Mouse (Mus musculus) forebrain, embryonic 12.5 days (tissue): Measurements from ENCODE around the gene Map4k1. TPM values are rescaled to one million over a fixed set of nuclear protein-coding genes. Genes with fewer than 3 reads are reported as not detected.

Experiments
- ATAC-seq: fragments of 200-750 bp; cut with Nextera tagmentation; 2 replicates; pipeline ENCODE4 v1.8.0; 2017; ENCODE audit warnings: moderate TSS enrichment; ENCODE audit not compliant: low FRiP score
- H3K27ac ChIP-seq: fragments of 300-500 bp; sonication (generic); 2 replicates; pipeline ENCODE4 v1.5.1; 2016; ENCODE audit warnings: mild to moderate bottlenecking
- H3K27me3 ChIP-seq: fragments of 300-500 bp; sonication (generic); 2 replicates; pipeline ENCODE4 v1.6.1; 2016; ENCODE audit warnings: mild to moderate bottlenecking
- H3K36me3 ChIP-seq: fragments of 300-500 bp; sonication (generic); replicated peaks from 2 replicates; pipeline ENCODE4 v1.6.1; 2016; ENCODE audit warnings: mild to moderate bottlenecking
- H3K4me1 ChIP-seq: fragments of 300-500 bp; sonication (generic); 2 replicates; pipeline ENCODE4 v1.6.1; 2016
- H3K4me2 ChIP-seq: fragments of 300-500 bp; sonication (generic); 2 replicates; pipeline ENCODE4 v1.6.1; 2016; ENCODE audit warnings: mild to moderate bottlenecking, moderate library complexity
- H3K4me3 ChIP-seq: fragments of 300-500 bp; sonication (generic); replicated peaks from 2 replicates; pipeline ENCODE4 v1.5.1; 2016; ENCODE audit warnings: mild to moderate bottlenecking
- H3K9ac ChIP-seq: fragments of 300-500 bp; sonication (generic); 2 replicates; pipeline ENCODE4 v1.6.1; 2016; ENCODE audit warnings: mild to moderate bottlenecking
- H3K9me3 ChIP-seq: fragments of 300-500 bp; sonication (generic); 2 replicates; pipeline ENCODE4 v1.6.1; 2016
- WGBS: fragments of 180-500 bp; shearing (Covaris S2); methylation state at CpG from one replicate; pipeline ENCODE4 v1.1.7; 2016; 5-methylcytosine and 5-hydroxymethylcytosine counted together
- polyA plus RNA-seq: library from polyadenylated mRNA; unstranded; fragments of >200 nt; fragmentation: Nextera tagmentation; extraction: Ambion mirVana; gene quantifications from 2 replicates; pipeline ENCODE4 v1.2.1, GENCODE M21; 2016

Gene Map4k1
- polyA plus RNA-seq, 1 experiment from 2014 or later = 5.7 TPM

DNA sequence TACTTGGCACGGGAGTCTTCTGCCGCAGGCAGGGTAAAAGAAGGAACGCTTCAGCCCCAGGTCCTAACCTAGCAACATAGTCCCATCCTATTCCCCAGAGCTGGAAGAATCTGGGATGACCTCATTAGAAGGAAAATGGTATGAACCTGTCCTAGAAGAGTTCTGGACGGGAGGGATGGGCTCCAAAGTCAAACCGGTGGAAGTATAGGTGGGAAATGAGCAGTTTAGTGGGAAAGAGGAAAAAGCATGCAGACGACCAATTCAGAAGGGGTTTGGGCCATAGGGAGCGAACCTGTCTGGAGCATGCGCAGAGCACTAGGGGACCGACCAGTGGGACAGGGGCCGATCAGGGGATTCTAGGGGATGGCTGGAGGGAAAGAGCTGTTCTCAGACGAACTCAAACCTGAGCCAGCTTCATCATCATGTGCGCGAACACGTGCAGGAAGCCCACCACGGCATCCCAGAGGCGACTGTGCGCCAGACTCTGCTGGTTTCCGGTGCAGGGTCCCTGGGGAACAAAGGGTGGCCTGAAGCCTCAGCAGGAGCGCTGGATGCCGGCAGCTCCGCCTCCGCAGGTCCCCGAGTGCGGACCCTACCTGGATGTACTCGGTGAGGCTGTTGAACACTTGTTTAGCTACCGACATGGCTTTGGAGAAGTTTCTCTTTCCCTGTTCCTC, 58.3 kb downstream of the Map4k1 start:
- peak overlapping the region; percentile 50; the same call in 1 of the 2 replicates for H3K27ac ChIP-seq
- peak overlapping the region; percentile 58 for H3K9ac ChIP-seq
- peak overlapping the region; percentile 42 for H3K4me3 ChIP-seq
- H3K4me1 ChIP-seq = peaks cover 26% of the 10 kb centered on the region
- no peaks in the 10 kb centered on the region for H3K36me3 ChIP-seq
- ATAC-seq = peak; percentile 58
- H3K4me2 ChIP-seq = peak overlapping the region; percentile 77
- no peaks in the 10 kb centered on the region; the same call in 1 of the 2 replicates for H3K27me3 ChIP-seq
- WGBS = under 1% methylated on average over 26 of the region's 26 CpGs
- no peaks in the 10 kb centered on the region for H3K9me3 ChIP-seq

- Histone ChIP-seq H3K4me3 (no peak overlapping the region), H3K36me3 (no peaks in the 10 kb centered on the region), H3K4me1 (peaks cover 26% of the 10 kb centered on the region), H3K9me3 (no peaks in the 10 kb centered on the region), H3K9ac (no peak overlapping the region), H3K27ac (no peak overlapping the region), H3K27me3 (no peaks in the 10 kb centered on the region; the same call in 1 of the 2 replicates), H3K4me2 (0 out of 2 replicates have a peak overlapping the region, but pooled peaks have one; percentile 77)
- no peak for ATAC-seq
- 85% methylated on average over 5 of the region's 5 CpGs for WGBS
Measured at GRCm38 (mm10) chr7:29041194-29041593, 59.3 kb downstream of the Map4k1 start.

- Histone ChIP-seq H3K4me3 (no peak overlapping the region), H3K27ac (no peak overlapping the region), H3K4me2 (0 out of 2 replicates have a peak overlapping the region, but pooled peaks have one; percentile 8), H3K4me1 (peaks cover 26% of the 10 kb centered on the region), H3K36me3 (no peaks in the 10 kb centered on the region), H3K9ac (no peak overlapping the region), H3K9me3 (no peaks in the 10 kb centered on the region), H3K27me3 (peaks cover 4% of the 10 kb centered on the region; the same call in 1 of the 2 replicates)
- ATAC-seq = no peak
- WGBS = 74% methylated on average over 19 of the region's 19 CpGs
Measured at GRCm38 (mm10) chr7:29043016-29043673, 61.3 kb downstream of the Map4k1 start.

DNA sequence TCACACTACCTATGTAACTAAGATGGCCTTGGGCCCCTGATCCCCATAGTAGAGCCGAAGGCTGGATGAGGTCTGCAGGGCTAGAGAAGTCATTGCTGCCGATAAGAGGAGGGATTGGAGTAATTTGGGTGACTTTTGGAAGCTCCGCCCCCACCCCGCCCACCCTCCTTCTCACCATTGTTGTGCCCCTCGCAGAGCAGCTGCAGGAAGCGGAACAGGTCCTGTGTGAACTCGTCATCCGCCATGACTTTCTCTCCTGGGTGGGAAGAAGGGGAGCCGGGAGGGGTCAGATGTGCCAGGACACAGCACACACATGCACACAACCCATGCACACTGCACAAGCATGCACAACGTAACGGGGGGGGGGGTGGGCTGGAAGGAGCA, 61.8 kb downstream of the Map4k1 start:
- ATAC-seq = no peak
- Histone ChIP-seq H3K27me3 (peaks cover 4% of the 10 kb centered on the region; the same call in 1 of the 2 replicates), H3K27ac (no peak overlapping the region), H3K4me2 (0 out of 2 replicates have a peak overlapping the region, but pooled peaks have one; percentile 8), H3K36me3 (no peaks in the 10 kb centered on the region), H3K9ac (no peak overlapping the region), H3K9me3 (no peaks in the 10 kb centered on the region), H3K4me1 (peaks cover 26% of the 10 kb centered on the region), H3K4me3 (no peak overlapping the region)
- 42% methylated on average over 11 of the region's 11 CpGs for whole genome bisulfite sequencing

DNA sequence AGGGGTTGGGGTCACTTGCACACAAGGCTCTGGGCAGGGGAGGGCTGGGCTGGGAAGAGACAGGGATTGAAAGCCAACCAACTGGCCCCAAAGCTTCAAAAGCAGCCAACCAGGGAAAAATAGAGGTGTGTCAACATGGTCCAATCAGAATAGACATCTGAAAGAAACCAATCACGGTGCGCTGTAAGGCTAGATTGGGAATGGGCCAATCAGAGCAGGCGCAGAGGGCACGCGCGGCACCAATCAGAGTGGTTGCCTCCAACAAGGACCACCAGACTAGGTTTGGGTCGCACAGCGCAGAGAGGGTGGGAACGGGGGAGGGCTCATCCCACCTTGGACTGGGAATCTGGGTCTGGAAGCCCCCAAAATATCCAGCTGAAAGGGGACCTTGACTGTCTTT, 62.5 kb downstream of the Map4k1 start:
- H3K36me3 ChIP-seq = no peaks in the 10 kb centered on the region
- H3K27me3 ChIP-seq = peaks cover 4% of the 10 kb centered on the region; the same call in 1 of the 2 replicates
- no peak overlapping the region for H3K4me2 ChIP-seq
- WGBS = 58% methylated on average over 9 of the region's 9 CpGs
- H3K4me1 ChIP-seq = peaks cover 26% of the 10 kb centered on the region
- H3K9ac ChIP-seq = no peak overlapping the region
- H3K27ac ChIP-seq = no peak overlapping the region
- ATAC-seq = no peak
- H3K4me3 ChIP-seq = no peak overlapping the region
- no peaks in the 10 kb centered on the region for H3K9me3 ChIP-seq

DNA sequence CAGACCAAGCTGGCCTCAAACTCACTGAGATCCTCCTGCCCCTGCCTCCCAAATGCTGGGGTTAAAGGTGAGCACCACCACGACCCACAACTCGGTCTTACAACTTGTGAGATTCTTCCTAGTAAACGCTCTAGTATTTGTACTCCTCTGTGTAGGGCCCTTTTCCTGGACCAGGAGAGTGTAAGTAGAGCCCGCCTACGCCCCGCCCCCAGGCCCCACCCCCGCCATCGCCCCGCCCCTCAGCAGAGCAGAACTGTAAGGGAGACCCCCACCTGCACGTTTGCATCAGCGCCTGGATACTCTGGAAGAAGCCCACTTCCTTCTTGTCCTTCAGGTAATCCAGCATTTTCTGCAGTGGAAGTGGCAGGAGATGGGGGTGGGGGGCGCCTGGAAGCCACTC, 64.7 kb downstream of the Map4k1 start:
- H3K4me3 ChIP-seq = no peak overlapping the region
- H3K4me2 ChIP-seq = no peak overlapping the region
- ATAC-seq = no peak

DNA sequence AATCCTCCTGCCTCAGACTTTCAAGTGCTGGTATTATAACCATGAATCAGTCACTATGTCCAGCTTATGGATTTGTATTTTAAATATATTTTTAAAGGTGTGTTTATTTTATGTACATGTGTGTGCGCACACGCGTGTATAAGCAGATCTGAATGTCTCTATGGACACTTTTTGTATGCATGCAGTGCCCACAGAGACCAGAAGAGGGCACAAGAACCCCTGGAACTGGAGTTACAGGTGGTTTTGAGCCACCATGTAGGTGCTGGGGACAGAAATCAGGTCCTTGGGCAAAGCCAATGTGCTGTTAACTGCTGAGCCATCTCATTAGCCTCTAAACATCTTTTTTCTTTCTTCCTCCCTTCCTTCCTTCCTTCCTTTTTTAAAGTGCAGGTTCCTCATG, 66.2 kb downstream of the Map4k1 start:
- Histone ChIP-seq H3K27me3 (peaks cover 20% of the 10 kb centered on the region), H3K9me3 (no peaks in the 10 kb centered on the region), H3K4me1 (peaks cover 13% of the 10 kb centered on the region), H3K4me2 (no peak overlapping the region), H3K27ac (no peak overlapping the region), H3K9ac (no peak overlapping the region), H3K36me3 (no peaks in the 10 kb centered on the region), H3K4me3 (no peak overlapping the region)
- ATAC-seq = no peak
- WGBS = 78% methylated on average over 3 of the region's 3 CpGs

More for the DNA sequence above, 64.7 kb downstream of the Map4k1 start:
- WGBS = 9% methylated on average over 12 of the region's 12 CpGs
- H3K27me3 ChIP-seq = peaks cover 7% of the 10 kb centered on the region; the same call in 1 of the 2 replicates
- H3K9me3 ChIP-seq = no peaks in the 10 kb centered on the region
- H3K27ac ChIP-seq = no peak overlapping the region
- peaks cover 13% of the 10 kb centered on the region for H3K4me1 ChIP-seq
- no peaks in the 10 kb centered on the region for H3K36me3 ChIP-seq
- H3K9ac ChIP-seq = no peak overlapping the region

- no peak overlapping the region for H3K4me2 ChIP-seq
- H3K4me1 ChIP-seq = peaks cover 8% of the 10 kb centered on the region
- H3K9ac ChIP-seq = no peak overlapping the region
- no peak for ATAC-seq
- H3K9me3 ChIP-seq = no peaks in the 10 kb centered on the region
- no peaks in the 10 kb centered on the region for H3K36me3 ChIP-seq
- 79% methylated on average over 11 of the region's 11 CpGs for WGBS
- H3K27ac ChIP-seq = no peak overlapping the region
- peaks cover 25% of the 10 kb centered on the region for H3K27me3 ChIP-seq
- H3K4me3 ChIP-seq = no peak overlapping the region
Measured at GRCm38 (mm10) chr7:29048615-29049014, 66.8 kb downstream of the Map4k1 start.

- Histone ChIP-seq H3K9me3 (no peaks in the 10 kb centered on the region), H3K4me2 (no peak overlapping the region), H3K36me3 (no peaks in the 10 kb centered on the region), H3K27me3 (peaks cover 46% of the 10 kb centered on the region), H3K4me3 (no peak overlapping the region), H3K4me1 (no peaks in the 10 kb centered on the region), H3K9ac (no peak overlapping the region), H3K27ac (no peak overlapping the region)
- 54% methylated on average over 2 of the region's 2 CpGs for WGBS
- ATAC-seq = no peak
Measured at GRCm38 (mm10) chr7:29050797-29051196, 68.9 kb downstream of the Map4k1 start.

GRCm38 (mm10) chr7:29052821-29053220, 71.0 kb downstream of the Map4k1 start:
- H3K9me3 ChIP-seq = no peaks in the 10 kb centered on the region
- peaks cover 57% of the 10 kb centered on the region for H3K27me3 ChIP-seq
- H3K4me3 ChIP-seq = no peak overlapping the region
- no peak overlapping the region for H3K9ac ChIP-seq
- no peak overlapping the region; the same call in 1 of the 2 replicates for H3K4me2 ChIP-seq
- H3K27ac ChIP-seq = no peak overlapping the region
- H3K36me3 ChIP-seq = no peaks in the 10 kb centered on the region
- 5% methylated on average over 19 of the region's 19 CpGs for WGBS
- no peak for ATAC-seq
- H3K4me1 ChIP-seq = no peaks in the 10 kb centered on the region
